Mouse (Mus musculus) heart, postnatal 0 days (tissue): ENCODE results near the gene Ece1. TPM values are rescaled to one million over a fixed set of nuclear protein-coding genes. Genes with fewer than 3 reads are reported as not detected.
"Not testable (repeated sequence)": the region's sequence is repeated elsewhere in the genome, so short reads cannot be mapped to it uniquely, and the experiment has no call there.

ENCODE experiments used
- ATAC-seq: fragments of 200-750 bp; cut with Nextera tagmentation; 2 replicates; pipeline ENCODE4 v1.8.0; 2017; ENCODE audit warnings: low read depth, moderate number of reproducible peaks, moderate library complexity; ENCODE audit not compliant: insufficient read depth
- DNase-seq: peaks from one replicate; pipeline ENCODE4 v3.0.0-alpha.2; 2016; ENCODE audit warnings: low spot score
- H3K27ac ChIP-seq: fragments of 300-500 bp; sonication (generic); 2 replicates; pipeline ENCODE4 v1.5.1; 2014; ENCODE audit warnings: low read depth, mild to moderate bottlenecking
- H3K27me3 ChIP-seq: fragments of 300-500 bp; sonication (generic); 2 replicates; pipeline ENCODE4 v1.6.1; 2014; ENCODE audit warnings: low read length, mixed read lengths; ENCODE audit not compliant: control insufficient read depth, insufficient read depth
- H3K36me3 ChIP-seq: fragments of 300-500 bp; sonication (generic); replicated peaks from 2 replicates; pipeline ENCODE4 v1.6.1; 2014; ENCODE audit warnings: low read length, mixed read lengths; ENCODE audit not compliant: control insufficient read depth, insufficient read depth
- H3K4me1 ChIP-seq: fragments of 300-500 bp; sonication (generic); 2 replicates; pipeline ENCODE4 v1.6.1; 2014; ENCODE audit warnings: antibody characterized with exemption; ENCODE audit not compliant: control insufficient read depth, insufficient read depth
- H3K4me2 ChIP-seq: fragments of 300-500 bp; sonication (generic); 2 replicates; pipeline ENCODE4 v1.6.1; 2014; ENCODE audit warnings: low read depth, mild to moderate bottlenecking, low read length, moderate library complexity
- H3K4me3 ChIP-seq: fragments of 300-500 bp; sonication (generic); 2 replicates; pipeline ENCODE4 v1.5.1; 2014; ENCODE audit warnings: low read depth, low read length
- H3K9ac ChIP-seq: fragments of 300-500 bp; sonication (generic); replicated peaks from 2 replicates; pipeline ENCODE4 v1.6.1; 2014; ENCODE audit warnings: low read depth, low read length, mixed read lengths
- H3K9me3 ChIP-seq: fragments of 300-500 bp; sonication (generic); replicated peaks from 2 replicates; pipeline ENCODE4 v1.6.1; 2016; ENCODE audit warnings: low read length; ENCODE audit not compliant: control insufficient read depth
- CTCF ChIP-seq: IDR thresholded peaks from 2 replicates; pipeline ENCODE4 v1.5.1; 2016; ENCODE audit warnings: antibody characterized with exemption, control low read depth, low read depth
- EP300 ChIP-seq: IDR thresholded peaks from 2 replicates; pipeline ENCODE4 v1.6.1; 2016; ENCODE audit warnings: antibody characterized with exemption, low read depth
- WGBS: fragments of 180-500 bp; shearing (Covaris S2); extraction: QIAGEN DNeasy Blood & Tissue Kit; methylation state at CpG from one replicate; pipeline ENCODE4 v1.1.7; 2014; 5-methylcytosine and 5-hydroxymethylcytosine counted together
- polyA plus RNA-seq: library from polyadenylated mRNA; unstranded; fragments of >200 nt; fragmentation: Nextera tagmentation; extraction: Ambion mirVana; gene quantifications from 2 replicates; pipeline ENCODE4 v1.2.1, GENCODE M21; 2015
- total RNA-seq: library from RNA; depleted of rRNA; stranded (reverse); fragments of >200 nt; gene quantifications from 2 replicates; pipeline ENCODE4 v1.2.3, GENCODE M21; 2014; ENCODE audit warnings: low replicate concordance

Ece1 gene
- total and polyA plus RNA-seq, 2 experiments from 2014 or later = 35.4 to 140 TPM

DNA sequence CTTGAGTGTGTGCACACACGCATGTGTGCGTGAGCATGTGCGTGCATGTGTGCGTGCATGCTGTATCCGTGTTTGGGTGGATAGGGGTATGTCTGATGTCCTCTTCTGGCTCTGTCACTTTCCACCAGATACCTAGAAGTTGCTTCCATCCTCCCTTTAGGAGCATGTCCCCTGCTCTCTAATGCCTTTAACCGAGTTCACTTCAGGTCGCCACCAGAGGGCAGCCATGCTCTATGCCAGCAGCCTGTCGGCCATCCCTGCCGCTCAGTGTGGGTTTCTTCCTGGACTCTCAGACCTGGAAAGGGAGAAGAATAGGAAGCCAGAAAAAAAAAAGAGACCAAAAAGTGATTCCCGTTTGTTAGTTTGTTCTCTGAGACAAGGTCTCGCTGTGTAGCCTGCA, 17.4 kb upstream of the Ece1 start:
- WGBS = 17% methylated on average over 11 of the region's 11 CpGs
- H3K4me1 ChIP-seq = no peaks in the 10 kb centered on the region
- H3K36me3 ChIP-seq = no peaks in the 10 kb centered on the region
- no peaks in the 10 kb centered on the region for H3K9me3 ChIP-seq
- H3K27me3 ChIP-seq = peaks cover 4% of the 10 kb centered on the region; the same call in 1 of the 2 replicates
- H3K9ac ChIP-seq = no peak overlapping the region
- ATAC-seq (peak; percentile 60), DNase-seq (peak; percentile 84)
- H3K4me3 ChIP-seq = no peak overlapping the region
- H3K4me2 ChIP-seq = no peak overlapping the region
- no peak overlapping the region for H3K27ac ChIP-seq
- no peak for TF ChIP-seq EP300
- peak; percentile 97 for TF ChIP-seq CTCF

GRCm38 (mm10) chr4:137847651-137848050, 14.4 kb upstream of the Ece1 start:
- ATAC-seq, H3K36me3 ChIP-seq, H3K9ac ChIP-seq, H3K9me3 ChIP-seq, H3K27me3 ChIP-seq, DNase-seq, H3K4me3 ChIP-seq, H3K4me1 ChIP-seq, H3K4me2 ChIP-seq, H3K27ac ChIP-seq: not testable (repeated sequence)
- WGBS = 79% methylated on average over 8 of the region's 8 CpGs

GRCm38 (mm10) chr4:137850161-137850560, 11.9 kb upstream of the Ece1 start:
- no peaks in the 10 kb centered on the region for H3K36me3 ChIP-seq
- H3K4me1 ChIP-seq = no peaks in the 10 kb centered on the region

GRCm38 (mm10) chr4:137851484-137851883, 10.6 kb upstream of the Ece1 start:
- no peak for TF ChIP-seq EP300
- TF ChIP-seq CTCF = peak; percentile 71
- WGBS = 48% methylated on average over 2 of the region's 2 CpGs
- Histone ChIP-seq H3K4me1 (no peaks in the 10 kb centered on the region), H3K9me3 (no peaks in the 10 kb centered on the region), H3K27me3 (no peaks in the 10 kb centered on the region), H3K27ac (no peak overlapping the region), H3K4me2 (no peak overlapping the region), H3K9ac (no peak overlapping the region), H3K36me3 (no peaks in the 10 kb centered on the region), H3K4me3 (no peak overlapping the region)
- ATAC-seq (no peak), DNase-seq (peak; percentile 53)

More at GRCm38 (mm10) chr4:137850161-137850560, 11.9 kb upstream of the Ece1 start:
- H3K4me3 ChIP-seq = no peak overlapping the region
- H3K4me2 ChIP-seq = no peak overlapping the region
- ATAC-seq (no peak), DNase-seq (no peak)
- WGBS = 94% methylated on average over 6 of the region's 6 CpGs
- H3K27ac ChIP-seq = no peak overlapping the region
- no peaks in the 10 kb centered on the region for H3K9me3 ChIP-seq
- H3K27me3 ChIP-seq = no peaks in the 10 kb centered on the region
- no peak overlapping the region for H3K9ac ChIP-seq
- TF ChIP-seq EP300 = no peak
- TF ChIP-seq CTCF = no peak

- no peak overlapping the region for H3K27ac ChIP-seq
- TF ChIP-seq EP300 (no peak), CTCF (no peak)
- H3K4me3 ChIP-seq = no peak overlapping the region
- H3K4me2 ChIP-seq = no peak overlapping the region
- DNase-seq = no peak
- no peaks in the 10 kb centered on the region for H3K4me1 ChIP-seq
- H3K9ac ChIP-seq = no peak overlapping the region
- H3K36me3 ChIP-seq = no peaks in the 10 kb centered on the region
- ATAC-seq = no peak
- H3K9me3 ChIP-seq = no peaks in the 10 kb centered on the region
- no peaks in the 10 kb centered on the region for H3K27me3 ChIP-seq
- WGBS = 68% methylated on average over 6 of the region's 6 CpGs
Measured at GRCm38 (mm10) chr4:137853822-137854221, 8.2 kb upstream of the Ece1 start.

DNA sequence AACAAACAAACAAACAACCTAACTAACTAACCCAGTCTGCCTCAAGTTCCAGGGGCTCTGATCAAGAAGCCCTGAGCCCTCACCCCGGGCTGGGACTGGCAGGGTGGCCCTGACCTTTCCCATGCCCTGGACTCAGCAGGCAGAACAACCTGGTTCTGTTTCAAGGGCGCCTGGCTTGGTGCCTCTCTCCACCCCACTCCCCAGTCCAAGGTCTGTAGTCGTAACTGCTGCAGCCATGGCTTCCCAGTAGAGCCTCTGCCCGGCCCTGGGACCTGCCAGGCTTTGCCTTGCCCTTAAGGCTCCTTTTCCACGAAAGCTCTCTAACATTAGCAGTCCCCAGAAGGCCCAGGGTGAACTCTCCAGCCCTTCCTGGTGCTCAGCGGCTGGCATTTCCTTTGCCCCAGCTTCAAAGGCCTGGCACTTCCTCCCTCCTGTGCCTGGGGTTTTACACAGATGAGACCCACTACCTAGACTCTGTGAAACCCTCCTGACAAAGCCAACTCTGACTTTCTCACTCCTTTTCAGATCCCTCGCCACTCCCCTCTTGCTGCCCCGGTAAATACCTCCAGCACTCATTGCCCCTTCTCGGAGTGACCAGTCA, 6.2 kb upstream of the Ece1 start:
- no peaks in the 10 kb centered on the region for H3K27me3 ChIP-seq

More for the DNA sequence above, 6.2 kb upstream of the Ece1 start:
- no peak for DNase-seq
- no peaks in the 10 kb centered on the region for H3K9me3 ChIP-seq
- no peak overlapping the region for H3K4me2 ChIP-seq
- H3K4me3 ChIP-seq = no peak overlapping the region
- WGBS = 61% methylated on average over 9 of the region's 9 CpGs
- ATAC-seq = no peak; the same call in 1 of the 2 replicates
- H3K36me3 ChIP-seq = no peaks in the 10 kb centered on the region
- no peak overlapping the region for H3K9ac ChIP-seq
- TF ChIP-seq CTCF (no peak), EP300 (no peak)
- H3K4me1 ChIP-seq = no peaks in the 10 kb centered on the region
- H3K27ac ChIP-seq = no peak overlapping the region
